Mouse (Mus musculus): ENCODE data around the gene Mfge8. TPM values are rescaled to one million over a fixed set of nuclear protein-coding genes. Genes with fewer than 3 reads are reported as not detected.

Mfge8 gene
- total and polyA plus RNA-seq, 3 experiments: 4.9 to 9.5 TPM; not detected in 1

DNA sequence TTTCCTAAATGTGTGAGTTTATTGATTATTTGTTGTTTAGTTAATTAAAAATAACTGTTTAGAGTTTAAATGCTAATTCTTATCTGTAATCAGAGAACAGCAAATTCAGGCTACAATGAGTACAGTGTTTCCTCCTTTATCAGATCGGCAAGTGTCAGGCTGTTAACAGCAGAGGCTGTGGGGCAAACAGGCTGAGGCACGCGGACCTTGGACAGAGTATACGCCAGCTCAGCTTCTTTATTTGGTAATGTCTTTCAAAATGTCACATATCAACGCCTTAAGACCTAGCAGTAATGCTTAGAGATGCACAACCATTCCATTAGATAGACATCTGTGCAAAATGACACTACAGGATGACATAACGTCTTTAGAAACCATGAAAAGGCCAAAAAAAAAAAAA, 662 bp upstream of the Mfge8 start (continued):
- TF ChIP-seq BHLHE40 (IDR thresholded peaks at IDR 0.05; ENCODE audit: borderline replicate concordance, low read depth, low read length): no peak

- Histone ChIP-seq H3K27ac (ENCODE audit: control insufficient read depth, low read depth, low read length) (no peak overlapping the region), H3K4me1 (ENCODE audit: control insufficient read depth in 1 of 2, insufficient read depth in 2 of 2, low read length in 2 of 2) (peaks cover 0 to 10% of the 10 kb centered on the region in 2 experiments; a peak in 1 of 4 replicates), H3K4me3 (ENCODE audit: control insufficient read depth in 1 of 2, insufficient read depth in 1 of 2, low read depth in 2 of 2, low read length in 2 of 2) (peak overlapping the region; percentile 76 to 95), H3K9me3 (replicated peaks; ENCODE audit: insufficient read depth, low read length) (no peaks in the 10 kb centered on the region), H3K27me3 (ENCODE audit: control insufficient read depth in 1 of 2, insufficient read depth in 2 of 2, low read length in 2 of 2) (peaks cover 0 to 1% of the 10 kb centered on the region in 2 experiments; a peak in 2 of 4 replicates), H3K36me3 (ENCODE audit: control insufficient read depth in 1 of 2, insufficient read depth in 2 of 2, low read length in 2 of 2) (peaks cover 0 to 5% of the 10 kb centered on the region in 2 experiments; a peak in 2 of 4 replicates), H3K79me2 (ENCODE audit: control insufficient read depth, insufficient read depth, low read length, poor library complexity) (no peaks in the 10 kb centered on the region), H3K9ac (ENCODE audit: control insufficient read depth, low read depth, low read length, poor library complexity, severe bottlenecking) (peak overlapping the region; percentile 35)
- no peak for DNase-seq (ENCODE audit: low read depth, low spot score)
- TF ChIP-seq MXI1 (IDR thresholded peaks at IDR 0.05; ENCODE audit: low read depth, low read length): no peak
- TF ChIP-seq E2F4 (IDR thresholded peaks at IDR 0.05; ENCODE audit: borderline replicate concordance, low read depth, low read length): no peak
- TF ChIP-seq ZKSCAN1 (IDR thresholded peaks at IDR 0.05; ENCODE audit: low read depth, low read length): no peak
- no peak for TF ChIP-seq POLR2A (IDR thresholded peaks at IDR 0.05; ENCODE audit: control insufficient read depth in 1 of 2, insufficient read depth in 1 of 2, low read depth in 1 of 2, low read length in 2 of 2, poor library complexity in 1 of 2)
- TF ChIP-seq SIN3A (IDR thresholded peaks at IDR 0.05; ENCODE audit: low read length): no peak
These were observed 768 bp downstream of the Mfge8 start for GRCm38 (mm10) chr7:79147931-79148653.

DNA sequence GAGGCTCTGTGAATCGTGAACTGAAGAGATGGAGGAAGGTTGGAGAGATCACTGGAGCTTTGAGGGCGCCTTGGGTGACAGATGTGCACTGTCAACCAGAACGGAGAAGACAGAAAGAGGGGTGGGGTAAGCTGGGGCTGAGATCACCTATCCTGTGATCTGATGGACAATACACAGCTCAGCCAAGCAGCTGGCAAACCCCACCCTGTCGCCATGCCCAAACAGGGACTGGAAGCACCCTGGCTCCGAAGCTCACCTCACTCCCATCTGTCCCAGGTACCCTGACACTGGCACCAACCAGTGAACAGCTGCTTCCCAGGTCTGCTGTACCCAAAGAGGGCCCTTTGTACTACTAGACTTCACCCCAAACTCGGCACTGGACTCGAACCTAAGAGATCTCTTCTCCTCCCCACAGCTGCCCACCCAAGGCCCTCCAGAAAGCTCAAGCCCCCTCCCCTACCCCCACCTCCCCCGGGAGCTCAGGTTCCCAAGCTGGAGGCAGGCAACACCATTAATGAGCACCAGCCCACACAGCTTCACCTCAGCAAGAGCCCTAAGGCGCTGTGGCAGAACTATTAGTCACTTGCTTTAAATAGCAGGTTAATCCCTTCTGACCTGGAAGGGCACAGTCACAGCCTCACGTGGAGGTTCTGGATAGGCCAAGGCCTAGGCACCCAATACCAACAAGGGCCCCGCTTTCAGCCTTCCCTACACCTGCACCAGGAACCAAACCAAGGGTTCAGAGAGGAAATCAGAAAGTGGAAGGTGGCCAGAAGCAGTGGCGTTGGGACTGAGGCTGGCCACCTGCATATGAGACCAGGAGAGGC, 1.6 kb downstream of the Mfge8 start:
- Histone ChIP-seq H3K4me3 (ENCODE audit: control insufficient read depth in 1 of 2, insufficient read depth in 1 of 2, low read depth in 2 of 2, low read length in 2 of 2) (no peak overlapping the region), H3K27ac (ENCODE audit: control insufficient read depth, low read depth, low read length) (no peak overlapping the region), H3K27me3 (ENCODE audit: control insufficient read depth in 1 of 2, insufficient read depth in 2 of 2, low read length in 2 of 2) (no peaks in the 10 kb centered on the region; a peak in 1 of 4 replicates), H3K9me3 (replicated peaks; ENCODE audit: insufficient read depth, low read length) (no peaks in the 10 kb centered on the region), H3K4me1 (ENCODE audit: control insufficient read depth in 1 of 2, insufficient read depth in 2 of 2, low read length in 2 of 2) (peaks cover 0 to 10% of the 10 kb centered on the region in 2 experiments; a peak in 1 of 4 replicates), H3K9ac (ENCODE audit: control insufficient read depth, low read depth, low read length, poor library complexity, severe bottlenecking) (no peak overlapping the region), H3K36me3 (ENCODE audit: control insufficient read depth in 1 of 2, insufficient read depth in 2 of 2, low read length in 2 of 2) (peaks cover 0 to 5% of the 10 kb centered on the region in 2 experiments; a peak in 2 of 4 replicates), H3K79me2 (ENCODE audit: control insufficient read depth, insufficient read depth, low read length, poor library complexity) (no peaks in the 10 kb centered on the region)
- no peak for DNase-seq (ENCODE audit: low read depth, low spot score)
- no peak for TF ChIP-seq POLR2AphosphoS2 (IDR thresholded peaks at IDR 0.05; ENCODE audit: low read length)

GRCm38 (mm10) chr7:79140897-79141296, 8.0 kb downstream of the Mfge8 start:
- peak; percentile 74 for DNase-seq (ENCODE audit: low read depth, low spot score)
- Histone ChIP-seq H3K79me2 (ENCODE audit: control insufficient read depth, insufficient read depth, low read length, poor library complexity) (no peaks in the 10 kb centered on the region), H3K36me3 (ENCODE audit: control insufficient read depth in 1 of 2, insufficient read depth in 2 of 2, low read length in 2 of 2) (no peaks in the 10 kb centered on the region), H3K9me3 (replicated peaks; ENCODE audit: insufficient read depth, low read length) (no peaks in the 10 kb centered on the region), H3K4me3 (ENCODE audit: control insufficient read depth in 1 of 2, insufficient read depth in 1 of 2, low read depth in 2 of 2, low read length in 2 of 2) (peak overlapping the region; percentile 12 to 39; a peak in 3 of 4 replicates), H3K9ac (ENCODE audit: control insufficient read depth, low read depth, low read length, poor library complexity, severe bottlenecking) (peak overlapping the region; percentile 40), H3K27ac (ENCODE audit: control insufficient read depth, low read depth, low read length) (no peak overlapping the region), H3K4me1 (ENCODE audit: control insufficient read depth in 1 of 2, insufficient read depth in 2 of 2, low read length in 2 of 2) (peaks cover 0 to 4% of the 10 kb centered on the region in 2 experiments; a peak in 1 of 4 replicates), H3K27me3 (ENCODE audit: control insufficient read depth in 1 of 2, insufficient read depth in 2 of 2, low read length in 2 of 2) (no peaks in the 10 kb centered on the region)
- TF ChIP-seq ETS1 (IDR thresholded peaks at IDR 0.05; ENCODE audit: low read depth, low read length) (no peak), RAD21 (IDR thresholded peaks at IDR 0.05; ENCODE audit: low read depth, low read length) (peak; percentile 71), SMC3 (IDR thresholded peaks at IDR 0.05; ENCODE audit: low read depth, low read length) (peak; percentile 79), CTCF (IDR thresholded peaks at IDR 0.05 in 2 of 3, conservative IDR thresholded peaks at IDR 0.05 in 1 of 3; ENCODE audit: control insufficient read depth in 1 of 3, insufficient read depth in 1 of 3, low read depth in 2 of 3, low read length in 3 of 3, poor library complexity in 1 of 3, severe bottlenecking in 1 of 3) (peak; percentile 79 to 88 (median 83)), ZC3H11A (IDR thresholded peaks at IDR 0.05; ENCODE audit: low read depth, low read length) (peak; percentile 29; the same call in 1 of the 2 replicates)

Measured in MEL (cell line).